Mouse (Mus musculus): ENCODE data around the gene Dcaf6.

DNA sequence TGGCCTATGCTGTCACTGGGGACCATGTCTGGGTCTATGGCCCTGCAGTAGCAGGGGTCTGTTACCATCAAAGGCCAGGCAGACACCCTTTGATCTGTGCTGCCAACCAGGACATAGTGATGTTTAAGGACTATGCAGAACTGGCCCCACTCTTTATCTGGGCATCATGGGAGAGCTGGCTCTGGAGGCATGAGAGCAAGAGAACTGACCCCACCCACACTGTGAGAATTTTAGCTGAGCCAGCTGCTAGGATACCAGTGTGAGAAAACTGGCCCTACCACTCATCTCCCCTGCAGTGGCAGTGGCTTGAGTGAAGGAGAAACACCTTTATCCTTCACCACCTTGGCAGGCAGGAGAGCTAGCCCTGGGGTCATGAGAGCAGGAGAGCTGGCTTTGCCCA is 19.1 kb downstream of the Dcaf6 start:
- TF ChIP-seq CTCF (IDR thresholded peaks at IDR 0.05; ENCODE audit: low read depth, low read length): no peak
- TF ChIP-seq POLR2A (IDR thresholded peaks at IDR 0.05; ENCODE audit: extremely low read depth, insufficient read depth, low read length): no peak
